Comparison of ENCODE assay signal across 11 mouse cellular contexts in genomic region chr8:5428303-5428971, GRCm38 (mm10).
DNase-seq lines count a peak whose midpoint lies in the region; ATAC-seq and TF ChIP-seq lines count a peak whose summit lies in the region.
"Had no signal": no experiment of that assay in that cellular context is flagged by ENCODE, and none has a peak within 500 bp of the region (broad histone marks: within the 10 kb centered on the region; RNA-seq: fewer than 3 reads in every experiment).

No protein-coding gene starts in this region.

- no peak for ATAC-seq in cerebellum, adult (ENCODE audit: insufficient number of reproducible peaks, low FRiP score, low TSS enrichment)
- 0 out of 2 replicates have a peak, but pooled peaks have one; percentile 43 for ATAC-seq in kidney, embryonic 15.5 days (replicated peaks; ENCODE audit: low FRiP score)
- no peak for ATAC-seq in kidney, embryonic 14.5 days (ENCODE audit: low FRiP score, low TSS enrichment)
- no peak for ATAC-seq in midbrain, embryonic 14.5 days (ENCODE audit: low FRiP score, low TSS enrichment)
- ATAC-seq in hindbrain, embryonic 13.5 days (ENCODE audit: low FRiP score) = no peak
- ATAC-seq: forebrain, embryonic 16.5 days had no signal

- H3K9me3 ChIP-seq in kidney, embryonic 15.5 days (replicated peaks) = no peaks in the 10 kb centered on the region
- no peaks in the 10 kb centered on the region for H3K9me3 ChIP-seq in kidney, embryonic 14.5 days (ENCODE audit: control insufficient read depth, low read length)
- H3K9me3 ChIP-seq in midbrain, embryonic 14.5 days (ENCODE audit: control insufficient read depth, low read length) = no peaks in the 10 kb centered on the region
- no peaks in the 10 kb centered on the region for H3K9me3 ChIP-seq in hindbrain, embryonic 13.5 days
- H3K9me3 ChIP-seq: hindbrain, embryonic 12.5 days had no signal

- H3K36me3 ChIP-seq in kidney, embryonic 15.5 days = no peaks in the 10 kb centered on the region
- H3K36me3 ChIP-seq in kidney, embryonic 14.5 days (ENCODE audit: control insufficient read depth, insufficient read depth, low read length) = no peaks in the 10 kb centered on the region
- H3K36me3 ChIP-seq in C2C12 (ENCODE audit: control insufficient read depth, insufficient read depth) = no peaks in the 10 kb centered on the region
- no peaks in the 10 kb centered on the region for H3K36me3 ChIP-seq in midbrain, embryonic 14.5 days (ENCODE audit: control insufficient read depth, insufficient read depth, low read length)
- H3K36me3 ChIP-seq in hindbrain, embryonic 13.5 days = no peaks in the 10 kb centered on the region
- H3K36me3 ChIP-seq: hindbrain, embryonic 12.5 days had no signal

- WGBS in kidney, embryonic 15.5 days = 49% methylated on average over 3 of the region's 3 CpGs
- WGBS in kidney, embryonic 14.5 days = 50% methylated on average over 3 of the region's 3 CpGs
- 81% methylated on average over 3 of the region's 3 CpGs for WGBS in midbrain, embryonic 14.5 days
- 80% methylated on average over 3 of the region's 3 CpGs for WGBS in hindbrain, embryonic 13.5 days

- no peaks in the 10 kb centered on the region for H3K27me3 ChIP-seq in kidney, embryonic 15.5 days
- no peaks in the 10 kb centered on the region for H3K27me3 ChIP-seq in kidney, embryonic 14.5 days (ENCODE audit: control insufficient read depth, insufficient read depth, low read length)
- no peaks in the 10 kb centered on the region for H3K27me3 ChIP-seq in C2C12 (ENCODE audit: control insufficient read depth, insufficient read depth, insufficient read length)
- no peaks in the 10 kb centered on the region for H3K27me3 ChIP-seq in midbrain, embryonic 14.5 days (ENCODE audit: control insufficient read depth, insufficient read depth, low read length)
- no peaks in the 10 kb centered on the region for H3K27me3 ChIP-seq in hindbrain, embryonic 13.5 days
- H3K27me3 ChIP-seq: hindbrain, embryonic 12.5 days had no signal

- H3ac ChIP-seq in C2C12 (ENCODE audit: control insufficient read depth, insufficient read length, low read depth) = no peak overlapping the region

- no peaks in the 10 kb centered on the region for H3K4me1 ChIP-seq in kidney, embryonic 15.5 days
- no peaks in the 10 kb centered on the region for H3K4me1 ChIP-seq in kidney, embryonic 14.5 days (ENCODE audit: control insufficient read depth, insufficient read depth, low read length)
- no peaks in the 10 kb centered on the region for H3K4me1 ChIP-seq in midbrain, embryonic 14.5 days (ENCODE audit: control insufficient read depth, insufficient read depth, low read length)
- no peaks in the 10 kb centered on the region for H3K4me1 ChIP-seq in hindbrain, embryonic 13.5 days (replicated peaks)
- H3K4me1 ChIP-seq: hindbrain, embryonic 12.5 days had no signal

- H3K27ac ChIP-seq in kidney, embryonic 15.5 days = no peak overlapping the region
- no peak overlapping the region for H3K27ac ChIP-seq in kidney, embryonic 14.5 days (ENCODE audit: low read depth, low read length)
- no peak overlapping the region for H3K27ac ChIP-seq in midbrain, embryonic 14.5 days (replicated peaks; ENCODE audit: low read depth, low read length)
- no peak overlapping the region for H3K27ac ChIP-seq in hindbrain, embryonic 13.5 days
- H3K27ac ChIP-seq: hindbrain, embryonic 12.5 days had no signal

- TF ChIP-seq CTCF in C2C12 (IDR thresholded peaks at IDR 0.05; ENCODE audit: control insufficient read depth, insufficient read depth, insufficient read length) = no peak

- no peaks in the 10 kb centered on the region for H3K79me2 ChIP-seq in C2C12 (ENCODE audit: control insufficient read depth, insufficient read depth)

- H3K4me2 ChIP-seq in kidney, embryonic 15.5 days = no peak overlapping the region
- H3K4me2 ChIP-seq in kidney, embryonic 14.5 days (replicated peaks; ENCODE audit: low read depth, low read length) = no peak overlapping the region
- no peak overlapping the region for H3K4me2 ChIP-seq in midbrain, embryonic 14.5 days (ENCODE audit: low read length)
- H3K4me2 ChIP-seq in hindbrain, embryonic 13.5 days = no peak overlapping the region
- H3K4me2 ChIP-seq: heart, embryonic 11.5 days; hindbrain, embryonic 12.5 days had no signal

- H3K9ac ChIP-seq in kidney, embryonic 15.5 days = no peak overlapping the region
- no peak overlapping the region for H3K9ac ChIP-seq in kidney, embryonic 14.5 days (ENCODE audit: low read depth, low read length)
- H3K9ac ChIP-seq in midbrain, embryonic 14.5 days (replicated peaks; ENCODE audit: low read length) = no peak overlapping the region
- H3K9ac ChIP-seq in hindbrain, embryonic 13.5 days = no peak overlapping the region
- H3K9ac ChIP-seq: hindbrain, embryonic 12.5 days had no signal

- H3K4me3 ChIP-seq in kidney, embryonic 15.5 days (replicated peaks) = no peak overlapping the region
- H3K4me3 ChIP-seq in kidney, embryonic 14.5 days (ENCODE audit: low read length) = no peak overlapping the region
- no peak overlapping the region for H3K4me3 ChIP-seq in C2C12 (ENCODE audit: insufficient read depth, poor library complexity, severe bottlenecking)
- H3K4me3 ChIP-seq in midbrain, embryonic 14.5 days (replicated peaks; ENCODE audit: low read depth, low read length) = no peak overlapping the region
- no peak overlapping the region for H3K4me3 ChIP-seq in hindbrain, embryonic 13.5 days
- H3K4me3 ChIP-seq: hindbrain, embryonic 12.5 days had no signal

- no peaks in the 10 kb centered on the region for H3K79me3 ChIP-seq in C2C12 (ENCODE audit: low read depth)

- peak; percentile 1 to 4 for DNase-seq in cerebellum, postnatal 10 days
- peak; percentile 46 for DNase-seq in gonadal fat pad, adult 2 months (ENCODE audit: low read depth)
- DNase-seq in midbrain, embryonic 14.5 days = no peak

TF ChIP-seq in C2C12, 6 proteins besides CTCF, POLR2A, EP300 and RAD21:
- TF ChIP-seq MAX (IDR thresholded peaks at IDR 0.05) (no peak), MYOD1 (IDR thresholded peaks at IDR 0.05; ENCODE audit: control insufficient read depth, insufficient read length, low read depth) (peak; percentile 11)
TF ChIP-seq in C2C12: peak in this region for 1.
